Mouse (Mus musculus): ENCODE measurements around the gene Lats2. TPM values are rescaled to one million over a fixed set of nuclear protein-coding genes. Genes with fewer than 3 reads are reported as not detected.

The Lats2 gene
- total RNA-seq, 1 experiment = 9.1 TPM

DNA sequence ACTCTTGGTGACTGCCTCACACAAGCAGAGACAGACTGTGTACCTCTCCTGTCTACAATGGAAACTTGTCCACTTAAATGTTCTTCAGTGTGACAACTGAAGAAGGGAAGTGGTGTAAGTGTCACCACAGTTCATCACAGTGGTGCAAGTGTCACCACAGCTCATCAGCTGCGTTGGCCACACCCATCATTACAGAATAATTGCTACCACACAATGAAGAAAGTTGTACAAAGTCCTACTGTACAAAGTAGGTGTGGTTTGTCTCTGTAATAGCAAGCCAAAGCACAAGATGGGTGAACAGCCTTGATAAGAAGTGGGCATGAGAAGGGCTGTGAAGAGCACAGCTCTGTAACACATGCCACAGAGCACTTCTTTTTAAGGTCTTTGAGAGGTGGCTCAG is 45.3 kb downstream of the Lats2 start:
- no peak for DNase-seq (ENCODE audit: low read depth, low spot score)

DNA sequence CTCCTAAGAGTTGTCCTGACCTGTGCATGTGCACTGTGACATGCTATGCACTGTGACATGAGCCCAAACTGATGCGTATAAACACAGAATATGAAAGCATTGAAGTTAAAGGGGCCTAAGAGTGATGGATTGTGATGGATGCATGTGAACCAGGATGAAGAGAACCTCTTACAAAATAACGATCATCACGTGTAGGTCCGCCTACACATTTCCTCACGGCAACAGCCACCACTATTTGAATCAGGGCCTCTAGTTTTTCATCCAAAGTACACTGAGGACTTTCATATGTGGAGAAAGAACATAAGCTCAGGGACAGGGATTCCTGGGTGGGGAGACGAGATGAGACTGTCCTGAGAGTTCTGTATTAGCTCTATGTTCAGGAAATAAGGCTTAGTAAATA is 47.1 kb downstream of the Lats2 start:
- in situ Hi-C loops (cut with MboI; ENCODE audit: low sequenced_read_pairs in 2 of 2, unreplicated experiment in 2 of 2) = no loop called here
- no peaks in the 10 kb centered on the region; the same call in 1 of the 2 replicates for H3K36me3 ChIP-seq (ENCODE audit: control insufficient read depth, insufficient read depth, low read length, poor library complexity, severe bottlenecking)
- no peak overlapping the region for H3K9ac ChIP-seq (ENCODE audit: insufficient read depth, low read depth, low read length, poor library complexity, severe bottlenecking)
- H3K4me3 ChIP-seq (ENCODE audit: insufficient read depth in 1 of 2, low read depth in 1 of 2, low read length in 2 of 2, poor library complexity in 1 of 2, severe bottlenecking in 1 of 2) = no peak overlapping the region
- TF ChIP-seq ZNF384 (IDR thresholded peaks at IDR 0.05; ENCODE audit: low read depth, low read length) (no peak), ZC3H11A (IDR thresholded peaks at IDR 0.05; ENCODE audit: borderline replicate concordance, low read depth, low read length) (no peak)
- peaks cover 2 to 13% of the 10 kb centered on the region in 2 experiments; a peak in 1 of 4 replicates for H3K4me1 ChIP-seq (ENCODE audit: control insufficient read depth in 2 of 2, insufficient read depth in 2 of 2, low read length in 2 of 2, poor library complexity in 1 of 2)
- H3K27ac ChIP-seq (ENCODE audit: insufficient read depth, low read depth, low read length, poor library complexity, severe bottlenecking) = no peak overlapping the region
- DNase-seq (ENCODE audit: low read depth, low spot score) = no peak
- no peaks in the 10 kb centered on the region for H3K9me3 ChIP-seq (ENCODE audit: control insufficient read depth, insufficient read depth, low read depth, low read length)

More for the DNA sequence above, 45.3 kb downstream of the Lats2 start:
- Histone ChIP-seq H3K36me3 (ENCODE audit: control insufficient read depth, insufficient read depth, low read length, poor library complexity, severe bottlenecking) (no peaks in the 10 kb centered on the region; the same call in 1 of the 2 replicates), H3K9ac (ENCODE audit: insufficient read depth, low read depth, low read length, poor library complexity, severe bottlenecking) (no peak overlapping the region), H3K27ac (ENCODE audit: insufficient read depth, low read depth, low read length, poor library complexity, severe bottlenecking) (no peak overlapping the region), H3K4me3 (ENCODE audit: insufficient read depth in 1 of 2, low read depth in 1 of 2, low read length in 2 of 2, poor library complexity in 1 of 2, severe bottlenecking in 1 of 2) (no peak overlapping the region), H3K4me1 (ENCODE audit: control insufficient read depth in 2 of 2, insufficient read depth in 2 of 2, low read length in 2 of 2, poor library complexity in 1 of 2) (peaks cover 2 to 12% of the 10 kb centered on the region in 2 experiments; a peak in 1 of 4 replicates), H3K9me3 (ENCODE audit: control insufficient read depth, insufficient read depth, low read depth, low read length) (no peaks in the 10 kb centered on the region)
- TF ChIP-seq MAFK (IDR thresholded peaks at IDR 0.05; ENCODE audit: insufficient read depth, low read depth, low read length) (no peak), CHD2 (IDR thresholded peaks at IDR 0.05; ENCODE audit: low read depth, low read length) (no peak), ZNF384 (IDR thresholded peaks at IDR 0.05; ENCODE audit: low read depth, low read length) (no peak), HCFC1 (IDR thresholded peaks at IDR 0.05; ENCODE audit: borderline replicate concordance, insufficient read depth, low read length) (no peak), ZC3H11A (IDR thresholded peaks at IDR 0.05; ENCODE audit: borderline replicate concordance, low read depth, low read length) (no peak)
- in situ Hi-C loops (cut with MboI; ENCODE audit: low sequenced_read_pairs in 2 of 2, unreplicated experiment in 2 of 2) = no loop called here

DNA sequence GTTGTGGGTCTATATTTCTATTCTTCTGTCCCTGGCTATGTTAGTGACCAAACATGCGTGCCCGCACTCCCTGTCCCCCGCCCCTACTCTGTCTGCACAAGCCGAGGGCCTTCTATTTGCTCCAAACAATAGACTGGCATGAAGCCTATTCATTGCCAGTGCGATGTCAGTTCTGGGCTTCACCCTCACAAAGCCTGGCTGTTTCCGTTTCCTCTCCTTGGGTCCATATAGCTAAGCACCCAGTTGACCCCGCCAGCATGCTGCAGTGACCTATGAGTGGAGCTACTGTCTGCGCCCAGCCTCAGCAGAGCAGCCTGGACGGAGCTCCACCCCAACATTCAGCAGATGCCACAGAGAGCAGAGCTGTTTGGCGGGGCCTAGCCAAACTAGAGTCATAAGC is 49.0 kb downstream of the Lats2 start:
- Histone ChIP-seq H3K4me1 (ENCODE audit: control insufficient read depth in 2 of 2, insufficient read depth in 2 of 2, low read length in 2 of 2, poor library complexity in 1 of 2) (peaks cover 2 to 13% of the 10 kb centered on the region in 2 experiments; a peak in 1 of 4 replicates), H3K36me3 (ENCODE audit: control insufficient read depth, insufficient read depth, low read length, poor library complexity, severe bottlenecking) (no peaks in the 10 kb centered on the region; the same call in 1 of the 2 replicates), H3K27ac (ENCODE audit: insufficient read depth, low read depth, low read length, poor library complexity, severe bottlenecking) (no peak overlapping the region; the same call in 1 of the 2 replicates), H3K4me3 (ENCODE audit: insufficient read depth in 1 of 2, low read depth in 1 of 2, low read length in 2 of 2, poor library complexity in 1 of 2, severe bottlenecking in 1 of 2) (peak overlapping the region in 1 of 2 experiments; percentile 39; a peak in 1 of 4 replicates), H3K9me3 (ENCODE audit: control insufficient read depth, insufficient read depth, low read depth, low read length) (no peaks in the 10 kb centered on the region), H3K9ac (ENCODE audit: insufficient read depth, low read depth, low read length, poor library complexity, severe bottlenecking) (no peak overlapping the region)
- no peak for TF ChIP-seq MAFK (IDR thresholded peaks at IDR 0.05; ENCODE audit: insufficient read depth, low read depth, low read length)
- no peak for TF ChIP-seq ZNF384 (IDR thresholded peaks at IDR 0.05; ENCODE audit: low read depth, low read length)
- TF ChIP-seq CHD2 (IDR thresholded peaks at IDR 0.05; ENCODE audit: low read depth, low read length) = no peak
- TF ChIP-seq ZC3H11A (IDR thresholded peaks at IDR 0.05; ENCODE audit: borderline replicate concordance, low read depth, low read length) = no peak
- no peak for TF ChIP-seq HCFC1 (IDR thresholded peaks at IDR 0.05; ENCODE audit: borderline replicate concordance, insufficient read depth, low read length)
- in situ Hi-C loops (cut with MboI; ENCODE audit: low sequenced_read_pairs in 2 of 2, unreplicated experiment in 2 of 2) = no loop called here
- DNase-seq (ENCODE audit: low read depth, low spot score) = no peak

DNA sequence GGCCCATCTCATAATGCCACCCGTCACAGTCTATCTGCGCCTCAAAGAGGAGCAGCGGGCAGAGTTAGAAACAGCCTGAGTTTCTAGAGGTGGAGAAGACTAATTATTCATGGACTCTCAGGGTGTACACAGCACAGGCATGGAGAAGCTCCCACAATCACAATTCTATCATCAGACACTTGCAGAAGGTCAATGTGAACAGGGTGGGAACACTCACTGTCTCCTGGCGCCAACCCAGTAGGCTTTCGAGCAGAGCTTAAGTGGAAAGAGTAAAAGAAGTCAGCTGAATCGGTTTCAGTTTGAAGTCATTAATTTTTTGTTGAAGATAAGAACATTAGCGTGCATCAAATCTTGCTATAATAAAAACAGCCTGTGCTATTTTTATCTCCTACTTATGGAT is 49.6 kb downstream of the Lats2 start:
- Histone ChIP-seq H3K4me1 (ENCODE audit: control insufficient read depth in 2 of 2, insufficient read depth in 2 of 2, low read length in 2 of 2, poor library complexity in 1 of 2) (peaks cover 2 to 13% of the 10 kb centered on the region in 2 experiments; a peak in 1 of 4 replicates), H3K36me3 (ENCODE audit: control insufficient read depth, insufficient read depth, low read length, poor library complexity, severe bottlenecking) (no peaks in the 10 kb centered on the region), H3K9me3 (ENCODE audit: control insufficient read depth, insufficient read depth, low read depth, low read length) (no peaks in the 10 kb centered on the region), H3K4me3 (ENCODE audit: insufficient read depth in 1 of 2, low read depth in 1 of 2, low read length in 2 of 2, poor library complexity in 1 of 2, severe bottlenecking in 1 of 2) (no peak overlapping the region), H3K9ac (ENCODE audit: insufficient read depth, low read depth, low read length, poor library complexity, severe bottlenecking) (no peak overlapping the region), H3K27ac (ENCODE audit: insufficient read depth, low read depth, low read length, poor library complexity, severe bottlenecking) (no peak overlapping the region)
- TF ChIP-seq ZC3H11A (IDR thresholded peaks at IDR 0.05; ENCODE audit: borderline replicate concordance, low read depth, low read length) = no peak
- TF ChIP-seq MAFK (IDR thresholded peaks at IDR 0.05; ENCODE audit: insufficient read depth, low read depth, low read length) = no peak
- DNase-seq (ENCODE audit: low read depth, low spot score) = no peak
- in situ Hi-C loops (cut with MboI; ENCODE audit: low sequenced_read_pairs in 2 of 2, unreplicated experiment in 2 of 2) = no loop called here
